Mouse (Mus musculus) lung, postnatal 10 days (tissue): ENCODE results near the gene Klf1.

Experiments
- DNase-seq: peaks from one replicate; pipeline ENCODE4 v3.0.0; 2021

Gene Klf1

DNA sequence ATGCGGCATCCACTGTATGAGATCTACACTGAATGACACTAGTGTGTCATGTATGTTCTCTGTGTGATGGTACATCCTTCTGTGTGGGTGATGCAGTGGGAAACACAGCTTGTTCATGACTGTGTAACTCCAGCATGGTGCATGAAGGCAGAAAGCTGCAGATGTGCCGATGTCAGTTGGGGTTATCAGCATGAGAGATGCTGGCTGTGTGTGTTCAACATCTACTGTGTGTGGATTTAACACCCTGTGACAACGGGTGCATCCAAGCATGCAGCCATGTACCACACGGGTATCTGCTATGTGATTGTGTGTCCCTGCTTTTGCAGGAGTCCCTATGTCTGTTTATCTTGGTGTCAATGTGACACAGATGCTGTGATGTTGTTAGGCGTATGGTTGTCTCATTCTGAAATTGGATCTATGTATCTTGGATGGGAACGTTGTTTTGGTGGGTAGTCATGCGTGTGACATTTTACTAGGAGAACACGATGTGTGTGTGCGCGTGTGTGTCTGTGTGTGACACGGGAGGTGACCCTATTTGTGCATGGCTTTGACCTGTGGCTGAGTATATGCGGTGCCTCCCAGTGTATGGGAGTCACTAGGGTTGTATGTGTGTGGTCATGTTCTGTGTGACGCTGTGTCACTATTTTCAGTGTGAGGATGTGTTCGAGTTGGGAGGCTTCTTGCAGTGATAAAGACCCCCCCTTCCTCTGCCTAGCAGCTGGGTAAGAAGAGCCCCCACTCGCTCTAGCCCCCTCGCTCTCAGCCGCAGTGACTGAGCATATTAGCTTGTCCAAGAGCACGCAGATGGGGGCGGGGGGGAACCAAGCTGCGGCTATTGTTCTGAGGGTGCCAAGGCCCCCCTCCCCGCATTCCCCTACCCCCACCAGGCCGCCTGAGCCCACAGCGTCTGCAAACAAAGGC is 34.6 kb downstream of the Klf1 start:
- DNase-seq: no peak

DNA sequence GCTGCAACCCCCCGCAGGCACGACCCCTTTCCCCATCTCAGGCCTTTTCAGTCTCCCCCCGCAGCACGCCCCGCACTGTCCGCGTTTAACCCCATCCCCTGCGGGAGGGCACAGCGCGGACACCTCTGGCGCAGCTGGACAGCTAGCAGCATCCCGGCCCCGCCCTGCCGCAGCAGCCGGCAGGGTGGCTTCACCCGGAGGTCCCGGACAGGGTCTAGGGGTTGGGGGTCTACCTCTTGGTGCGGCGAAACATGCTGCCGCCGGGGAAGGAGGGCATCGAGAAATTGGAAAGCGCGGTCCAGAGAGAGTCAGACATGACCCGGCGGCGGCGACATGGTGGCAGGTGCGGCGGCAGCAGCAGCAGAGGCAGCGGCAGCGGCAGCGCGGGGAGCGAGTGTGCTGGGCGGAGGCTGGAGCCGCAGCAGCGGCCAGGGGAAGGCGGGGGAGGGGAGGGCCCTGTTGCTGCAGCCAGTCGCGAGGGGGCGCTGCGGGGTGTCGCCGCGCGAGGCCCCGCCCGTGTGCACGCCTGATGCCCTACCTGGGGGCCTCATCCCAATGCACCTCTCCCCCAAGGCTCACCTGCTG is 35.3 kb downstream of the Klf1 start, which contains the start of gene Mast1:
Gene Mast1, minus strand, starts transcription at position 398 of the 585 bp plus-strand sequence.
- peak; percentile 69 for DNase-seq

DNA sequence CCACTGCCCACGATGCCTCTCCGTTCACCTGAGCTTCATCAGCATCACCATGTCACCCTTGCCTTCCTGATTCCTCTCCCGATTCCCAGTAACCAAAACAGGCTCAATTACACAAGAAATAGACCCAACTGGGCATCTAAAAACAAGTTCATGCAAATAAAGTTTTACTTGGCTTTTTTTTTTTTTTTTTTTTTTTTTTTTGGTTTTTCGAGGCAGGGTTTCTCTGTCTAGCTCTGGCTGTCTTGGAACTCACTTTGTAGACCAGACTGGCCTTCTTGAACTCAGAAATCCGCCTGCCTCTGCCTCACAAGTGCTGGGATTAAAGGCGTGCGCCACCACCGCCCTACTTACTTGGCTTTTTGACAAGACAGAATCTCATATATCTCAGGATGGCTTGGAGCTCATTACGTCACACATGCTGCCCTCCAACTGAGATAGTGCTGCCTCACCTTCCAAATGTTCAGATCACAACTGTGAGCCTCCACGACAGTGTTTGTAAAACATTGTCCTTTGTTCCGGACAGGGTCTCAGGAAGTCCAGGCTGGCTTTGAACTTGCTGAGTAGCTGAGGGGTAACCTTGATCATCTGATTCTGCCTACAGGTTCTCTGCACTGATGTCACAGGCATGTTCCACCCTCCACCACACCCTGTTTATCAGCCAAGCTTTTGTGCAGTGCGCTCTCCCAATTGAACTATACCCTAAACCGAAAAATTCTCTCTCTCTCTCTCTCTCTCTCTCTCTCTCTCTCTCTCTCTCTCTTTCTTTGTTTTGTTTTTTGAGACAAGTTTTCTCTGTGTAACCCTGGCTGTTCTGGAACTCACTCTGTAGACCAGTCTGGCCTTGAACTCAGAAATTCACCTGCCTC is 36.1 kb downstream of the Klf1 start:
- DNase-seq: no peak

DNA sequence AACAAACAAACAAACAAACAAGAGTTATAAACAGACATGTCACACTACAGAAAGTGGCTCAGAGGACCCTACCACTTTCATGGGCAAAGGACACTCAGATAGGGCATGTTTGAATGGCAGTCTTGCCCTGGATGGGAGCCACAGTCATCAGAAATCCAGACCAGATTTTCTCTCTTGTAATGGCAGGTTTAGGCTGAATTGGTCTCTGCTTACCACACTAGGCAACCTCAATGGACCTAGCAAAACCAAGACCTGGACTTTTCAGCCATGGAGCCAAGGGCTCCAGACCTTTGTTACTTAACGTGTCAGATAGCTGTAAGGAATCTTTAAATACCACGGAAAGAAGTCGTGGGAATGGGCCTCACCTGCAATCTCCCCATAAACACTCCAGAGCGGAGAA is 42.0 kb downstream of the Klf1 start:
- DNase-seq: no peak

DNA sequence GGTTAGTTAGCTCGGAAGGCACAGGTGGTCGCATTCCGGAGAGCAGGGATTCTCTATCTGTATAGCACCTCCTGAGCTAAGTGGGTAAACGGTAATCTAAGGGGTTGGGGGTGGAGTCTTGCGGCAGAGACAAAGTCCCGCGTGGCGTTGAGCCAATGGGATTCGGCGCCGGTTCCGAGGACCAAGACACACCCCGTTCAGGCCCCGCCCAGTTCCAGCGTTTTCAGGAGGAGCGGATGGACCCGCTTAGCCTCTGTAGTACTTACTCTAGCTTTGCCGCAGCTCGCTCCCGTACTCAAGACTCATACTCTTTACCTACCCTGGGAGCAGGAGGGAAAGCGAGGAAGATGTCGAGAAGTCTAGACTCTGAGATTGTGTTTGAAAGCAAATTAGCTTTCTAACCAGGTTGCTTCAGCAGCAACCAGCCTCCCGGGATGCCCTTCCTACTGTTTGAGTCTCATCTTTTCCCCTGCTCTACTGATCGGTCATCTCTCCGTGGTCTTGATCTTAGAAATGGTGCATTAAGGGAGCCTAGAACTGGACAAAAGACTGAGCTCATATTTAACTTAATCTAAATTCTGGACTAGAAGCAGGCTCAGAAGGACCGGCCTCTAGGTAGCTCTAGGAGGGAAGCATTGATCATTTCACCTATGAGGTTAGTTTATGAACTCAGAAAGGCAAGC is 42.9 kb downstream of the Klf1 start:
- peak; percentile 59 for DNase-seq

DNA sequence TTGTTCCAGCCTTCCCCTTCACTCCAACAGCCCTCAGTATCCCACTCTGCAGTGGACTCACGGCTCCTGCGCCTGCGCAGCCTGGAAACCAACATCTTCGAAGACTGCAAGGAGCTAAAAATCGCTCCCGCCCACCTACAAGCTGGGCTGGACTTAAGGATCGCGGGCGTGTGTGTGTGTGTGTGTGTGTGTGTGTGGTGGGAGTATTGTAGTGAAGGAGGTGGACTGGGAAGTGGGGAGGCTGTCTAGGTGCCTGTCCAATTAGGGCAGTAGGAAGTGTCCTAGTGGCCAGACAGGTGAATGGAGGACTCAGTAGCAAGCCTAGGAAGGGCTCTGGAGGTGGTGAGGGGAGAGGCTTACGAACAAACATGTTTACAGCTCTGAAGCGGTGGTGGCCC is 43.5 kb downstream of the Klf1 start:
- DNase-seq: no peak

DNA sequence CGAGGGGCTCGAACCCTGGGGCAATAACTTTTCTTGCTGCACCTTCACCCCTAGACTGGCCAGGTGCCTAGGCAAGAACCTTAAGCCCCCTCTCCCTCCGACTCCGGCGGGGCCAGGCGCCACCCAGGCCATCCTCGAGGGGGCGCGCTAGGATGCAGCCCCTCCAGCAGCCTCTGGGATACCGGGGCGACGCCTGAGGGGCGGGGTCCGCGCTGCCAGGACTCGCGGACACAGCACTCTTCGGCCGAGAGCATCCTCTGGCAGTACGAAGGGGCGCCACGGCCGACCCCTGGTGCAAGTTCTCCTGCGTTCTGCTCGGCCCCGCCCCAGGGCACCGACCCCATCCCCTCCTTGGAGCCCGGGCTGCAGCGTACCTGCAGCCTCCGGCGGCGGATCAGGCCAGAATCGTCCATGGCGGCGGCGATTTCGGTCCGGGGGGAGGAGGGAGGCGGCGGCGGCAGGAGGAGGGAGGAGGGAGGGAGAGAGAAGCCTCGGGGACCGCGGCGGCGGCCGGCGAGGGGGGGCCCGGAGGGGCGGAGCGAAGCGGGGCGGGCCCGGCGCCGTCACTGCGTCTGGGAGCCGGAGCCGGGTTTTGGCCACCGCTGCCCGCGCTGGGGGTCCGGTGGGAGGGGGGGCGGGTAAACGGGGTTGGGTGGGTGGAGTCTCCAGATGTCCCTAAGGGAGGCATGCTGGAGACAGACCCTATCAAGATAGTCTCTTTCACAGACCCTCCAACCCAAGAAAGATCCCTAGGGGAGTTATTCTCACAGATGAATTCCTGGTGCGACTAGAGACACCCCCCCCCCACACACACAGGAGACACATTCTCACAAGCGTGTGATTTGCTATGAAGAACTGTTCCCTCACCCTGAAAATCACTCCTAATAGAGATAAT is 44.2 kb downstream of the Klf1 start:
- no peak for DNase-seq

DNA sequence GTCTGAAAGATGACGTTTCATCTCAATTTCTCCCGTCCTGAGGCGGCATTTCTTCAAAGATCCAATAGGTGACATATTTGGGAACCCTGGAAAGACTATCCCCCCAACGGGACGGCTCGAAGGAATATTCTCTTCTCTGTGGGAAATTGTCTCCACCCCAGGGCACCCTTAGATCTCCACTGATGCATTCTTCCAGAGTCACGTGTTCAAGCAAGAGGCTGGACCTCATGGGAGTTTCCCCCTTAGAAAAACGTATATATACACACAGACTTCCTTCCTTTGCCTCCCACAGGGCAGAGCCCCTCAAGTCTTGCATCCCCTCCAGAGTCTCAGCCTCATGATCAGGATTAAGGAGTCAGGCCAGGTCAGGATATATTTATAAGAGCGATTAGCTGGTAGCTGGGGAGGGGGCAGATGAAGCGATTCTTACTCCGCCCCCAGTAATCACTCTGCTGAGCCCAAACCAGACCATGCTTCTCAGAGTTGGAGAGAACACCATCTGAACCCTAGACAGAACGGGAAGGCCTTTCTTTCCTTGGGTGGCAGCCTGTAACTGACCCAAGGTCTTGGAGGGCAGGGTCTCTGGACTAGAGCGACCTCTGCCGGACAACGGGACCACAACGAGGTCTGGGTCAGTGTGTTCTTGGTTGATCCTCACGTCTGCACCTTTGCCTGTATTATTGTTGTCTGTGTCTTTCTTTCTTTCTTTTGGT is 45.0 kb downstream of the Klf1 start, which contains the start of gene Rtbdn:
Gene Rtbdn, plus strand, starts transcription at position 464 of the 713 bp plus-strand sequence.
- DNase-seq: no peak

DNA sequence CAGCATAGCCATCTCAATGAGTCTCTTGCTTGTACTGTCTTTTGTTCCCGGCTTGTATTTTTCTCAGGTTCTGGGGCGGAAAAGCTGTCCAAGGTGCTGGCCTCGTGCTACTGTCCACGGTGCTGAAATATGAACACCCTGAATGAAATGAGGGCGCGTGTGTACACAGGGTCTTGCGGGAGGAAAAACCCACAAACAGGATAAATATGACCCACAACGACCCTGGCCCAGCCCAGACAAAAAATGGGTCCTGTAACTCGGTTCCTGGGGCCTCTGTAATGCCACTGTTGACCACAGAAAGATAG is 45.5 kb downstream of the Klf1 start:
- DNase-seq: peak; percentile 61

DNA sequence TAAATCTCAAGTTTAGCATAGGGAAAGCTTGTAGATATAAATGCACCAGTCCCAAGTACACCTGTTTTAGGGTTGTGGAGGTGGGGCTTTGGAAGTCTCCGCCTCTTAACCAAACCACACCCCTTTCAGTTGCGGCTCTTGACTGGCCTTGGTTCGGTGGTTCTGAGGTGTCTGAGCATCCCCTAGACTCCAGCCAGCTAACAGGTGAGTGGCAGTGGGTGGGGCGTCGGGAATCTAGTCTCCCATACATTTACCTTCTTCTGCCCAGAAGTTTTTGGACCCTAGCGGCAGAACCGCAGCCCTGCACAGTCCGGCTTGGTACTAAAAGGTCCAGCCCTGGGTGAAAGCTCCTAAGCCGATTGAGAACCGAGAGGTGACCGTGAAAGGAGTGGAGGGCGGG is 48.0 kb downstream of the Klf1 start:
- DNase-seq: no peak

DNA sequence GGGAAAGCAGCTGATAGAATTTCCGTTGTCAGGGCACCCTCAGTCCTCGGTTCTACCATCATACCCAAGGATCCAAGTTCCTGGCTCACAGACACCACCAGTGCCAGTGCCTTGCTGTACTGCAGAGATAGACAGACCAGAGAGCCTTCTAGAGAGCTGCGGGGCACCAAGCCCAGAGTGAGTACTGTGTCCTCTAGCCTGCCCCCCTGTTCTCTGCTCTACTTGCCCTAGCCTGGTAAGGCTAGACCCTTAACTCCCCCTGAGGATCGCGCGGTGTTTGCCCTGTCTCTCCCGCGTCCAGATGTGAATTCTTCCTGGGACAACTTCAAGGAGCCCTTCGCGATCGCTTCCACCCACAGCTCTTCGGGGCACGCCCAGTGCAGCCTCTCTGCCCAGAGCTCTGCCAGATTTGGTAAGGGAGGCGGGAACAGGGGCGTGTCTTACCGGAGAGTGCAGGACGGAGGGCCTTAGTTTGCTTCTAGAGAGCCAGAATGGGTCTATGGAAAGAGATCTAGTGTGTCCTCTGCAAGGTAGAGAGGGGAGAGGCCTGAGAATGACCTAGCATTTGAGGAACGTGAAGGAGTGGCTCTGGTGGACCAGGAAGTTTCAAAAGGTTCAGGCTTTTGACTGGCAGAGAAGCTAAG is 51.0 kb downstream of the Klf1 start:
- DNase-seq: peak; percentile 77
